Mouse (Mus musculus) cerebellum, adult 11 months (tissue): ENCODE data around the gene Wasf3.
"Not testable (repeated sequence)": the region's sequence is repeated elsewhere in the genome, so short reads cannot be mapped to it uniquely, and the experiment has no call there.

Source experiments
- DNase-seq: peaks from one replicate; pipeline ENCODE4 v3.0.0; 2022

Gene Wasf3

DNA sequence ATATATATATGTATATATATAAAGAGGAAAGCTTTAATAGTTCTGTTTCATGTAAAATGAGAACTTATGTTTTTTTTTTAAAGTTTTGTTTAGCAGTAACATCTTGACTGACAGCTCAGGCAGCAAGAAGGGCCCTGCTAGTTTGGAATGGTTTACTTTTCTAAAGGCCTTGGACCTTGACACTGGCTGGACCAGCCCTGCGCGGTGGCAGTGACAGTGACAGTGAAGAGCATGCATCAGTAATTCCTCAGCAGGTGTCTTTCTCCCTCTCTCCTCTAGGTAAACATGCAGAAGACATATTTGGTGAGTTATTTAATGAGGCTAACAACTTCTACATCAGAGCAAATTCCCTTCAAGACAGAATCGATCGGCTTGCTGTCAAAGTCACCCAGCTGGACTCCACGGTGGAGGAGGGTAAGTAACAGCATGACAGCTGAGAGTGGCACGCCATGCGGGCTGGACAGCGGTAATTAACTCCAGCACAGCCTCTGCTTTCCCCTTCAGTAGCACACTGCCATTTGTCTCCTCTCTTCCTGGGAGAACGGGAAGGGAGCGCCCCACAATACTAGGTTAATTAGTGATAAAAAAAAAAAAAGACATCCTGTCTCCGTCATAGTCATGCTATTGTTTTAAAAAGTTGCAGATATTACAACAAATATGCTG is 66.9 kb downstream of the Wasf3 start:
- DNase-seq, result no peak

DNA sequence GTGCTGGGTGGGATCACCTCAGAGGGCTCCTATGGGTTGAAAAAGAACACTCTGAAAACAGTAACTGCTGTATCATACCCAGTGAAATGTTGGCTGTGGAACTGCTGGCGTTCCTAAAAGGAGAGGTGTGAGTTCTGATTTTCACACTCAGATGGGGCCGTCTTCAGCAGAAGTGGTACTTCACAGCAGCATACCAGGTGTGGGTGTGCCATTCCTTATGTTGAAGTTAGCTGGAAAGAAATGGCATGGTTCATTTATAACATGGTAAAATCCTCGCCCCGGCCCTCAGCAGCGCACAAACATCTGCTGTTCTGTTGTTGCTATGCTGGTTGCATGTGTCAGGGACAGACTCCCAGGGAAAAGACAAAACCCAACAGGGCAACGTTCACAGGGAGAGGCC is 68.8 kb downstream of the Wasf3 start:
- DNase-seq, result no peak

DNA sequence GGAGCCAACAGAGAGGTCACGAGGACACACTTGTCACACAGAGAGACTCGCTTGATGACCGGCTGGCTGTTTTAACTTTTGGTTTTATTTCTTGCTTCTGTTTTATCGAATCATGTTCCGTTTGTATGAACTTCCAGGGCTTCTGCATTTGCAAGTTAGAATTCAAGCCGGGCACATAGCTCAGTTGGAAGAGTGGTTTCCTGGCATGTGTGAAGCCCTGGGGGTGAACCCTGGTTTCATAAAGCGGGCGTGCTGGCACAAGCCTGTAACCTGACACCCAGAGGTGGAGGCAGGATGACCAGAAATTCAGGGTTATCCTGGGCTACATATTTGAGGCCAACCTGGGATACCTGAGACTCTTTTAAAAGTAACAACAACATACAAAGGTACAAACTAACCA is 76.8 kb downstream of the Wasf3 start:
- DNase-seq, result no peak

DNA sequence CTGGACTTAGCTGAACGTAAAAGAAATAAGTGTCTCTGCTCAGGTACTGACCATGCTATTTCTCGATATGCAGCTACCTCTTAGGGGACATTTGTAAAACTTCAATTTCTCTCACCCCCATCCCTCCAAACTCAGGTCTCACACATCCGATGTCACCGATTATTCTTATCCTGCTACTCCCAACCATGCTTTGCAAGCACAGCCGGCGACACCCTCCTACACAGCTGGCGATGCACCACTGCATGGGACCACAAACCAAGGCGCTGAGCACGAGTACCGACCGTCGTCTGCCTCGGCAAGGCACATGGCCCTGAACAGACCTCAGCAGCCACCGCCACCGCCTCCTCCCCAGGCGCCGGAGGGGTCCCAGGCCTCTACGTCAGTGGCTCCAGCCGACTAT is 81.9 kb downstream of the Wasf3 start:
- no peak for DNase-seq

DNA sequence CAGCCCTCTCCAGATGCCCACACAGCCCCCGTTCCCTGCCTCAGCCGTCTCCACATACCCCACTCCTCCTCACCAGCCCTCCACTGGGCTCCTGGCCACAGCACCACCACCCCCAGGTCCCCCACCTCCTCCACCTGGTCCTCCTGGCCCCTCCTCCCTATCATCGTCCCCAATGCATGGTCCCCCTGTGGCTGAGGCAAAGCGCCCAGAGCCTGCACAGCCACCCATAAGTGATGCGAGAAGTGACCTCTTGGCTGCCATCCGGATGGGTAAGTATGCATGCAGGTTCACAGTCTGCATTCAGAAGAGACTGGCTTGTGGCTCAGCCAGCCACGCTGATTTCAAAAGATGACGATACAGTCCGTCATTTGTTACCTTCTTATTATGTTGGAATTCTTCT is 83.5 kb downstream of the Wasf3 start:
- DNase-seq, result no peak

DNA sequence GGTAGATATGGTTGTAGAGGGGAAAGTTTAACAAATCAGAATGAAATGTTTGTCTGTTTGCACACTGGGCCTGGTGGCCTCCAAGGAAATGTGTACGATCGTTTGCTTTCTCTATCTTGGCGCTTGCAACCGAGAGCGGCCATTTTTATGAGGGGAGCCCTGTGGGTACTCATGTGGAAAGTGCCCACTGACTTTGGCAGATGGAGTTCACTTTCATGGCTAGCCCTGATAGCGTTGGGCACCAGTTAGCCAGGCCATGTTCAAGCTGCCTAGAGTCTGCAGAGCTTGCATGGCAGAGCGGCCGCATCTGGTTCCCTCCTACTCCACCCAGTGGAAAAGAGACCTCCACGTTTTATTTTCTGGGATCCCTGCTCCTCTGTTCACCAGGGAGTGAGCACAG is 86.0 kb downstream of the Wasf3 start:
- DNase-seq, result no peak

DNA sequence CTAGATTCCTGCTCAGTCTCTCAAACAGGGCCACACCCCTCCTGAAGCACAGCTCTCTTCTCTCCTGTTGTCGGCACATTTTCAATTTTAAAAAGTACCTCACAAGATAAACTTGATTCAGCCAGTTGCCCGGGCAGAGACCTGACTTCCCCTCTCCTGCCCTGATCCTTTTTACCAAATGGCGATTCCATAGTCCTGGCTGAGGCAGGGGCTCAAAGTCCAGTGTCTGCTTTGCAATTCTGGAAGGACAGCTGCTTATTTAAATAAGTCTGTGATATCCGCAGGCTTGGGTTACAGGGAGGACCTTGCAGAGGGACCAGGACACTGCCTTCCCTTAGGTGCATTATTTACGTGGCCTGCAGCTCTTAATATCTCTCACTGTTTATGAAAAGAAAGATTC is 86.5 kb downstream of the Wasf3 start:
- DNase-seq, result no peak

DNA sequence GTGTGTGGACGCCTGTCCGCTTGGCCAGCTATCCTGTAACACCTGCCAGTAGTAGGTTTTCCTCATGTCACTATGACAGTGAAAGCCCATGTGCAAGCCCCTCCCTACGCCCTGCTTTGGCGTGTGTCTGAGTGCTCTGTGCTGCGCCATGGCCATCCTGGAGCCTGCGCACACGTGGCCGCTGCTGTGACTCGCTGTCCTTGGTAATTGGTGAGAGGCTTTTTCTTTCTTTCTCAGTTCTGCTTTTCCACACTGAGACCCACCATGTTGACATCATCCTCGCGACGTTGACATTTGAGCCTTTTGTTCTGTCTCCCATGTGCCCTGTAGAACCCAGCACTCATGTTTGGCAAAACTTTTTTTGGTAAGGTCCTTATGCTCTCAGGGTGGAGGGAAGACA is 87.0 kb downstream of the Wasf3 start:
- DNase-seq, result no peak

DNA sequence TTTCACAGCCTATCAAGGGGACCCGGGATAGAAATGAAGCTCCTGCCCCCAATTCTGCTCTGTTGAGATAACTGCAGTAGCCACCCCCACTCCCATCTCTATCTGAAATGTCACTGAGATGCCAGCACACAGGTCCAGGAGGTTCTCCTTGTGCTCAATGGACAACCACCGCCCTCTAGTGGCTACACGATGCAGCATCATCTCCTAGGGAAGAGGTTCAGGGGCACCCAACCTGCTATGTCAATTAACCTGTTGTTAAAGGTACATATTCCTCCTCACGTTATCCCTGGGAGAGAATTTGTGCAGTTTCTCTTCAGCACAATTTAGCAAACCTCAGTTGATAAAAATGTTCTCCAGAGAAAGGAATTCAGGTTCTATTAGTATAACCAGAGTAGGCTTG is 94.8 kb downstream of the Wasf3 start:
- peak; percentile 52 for DNase-seq

DNA sequence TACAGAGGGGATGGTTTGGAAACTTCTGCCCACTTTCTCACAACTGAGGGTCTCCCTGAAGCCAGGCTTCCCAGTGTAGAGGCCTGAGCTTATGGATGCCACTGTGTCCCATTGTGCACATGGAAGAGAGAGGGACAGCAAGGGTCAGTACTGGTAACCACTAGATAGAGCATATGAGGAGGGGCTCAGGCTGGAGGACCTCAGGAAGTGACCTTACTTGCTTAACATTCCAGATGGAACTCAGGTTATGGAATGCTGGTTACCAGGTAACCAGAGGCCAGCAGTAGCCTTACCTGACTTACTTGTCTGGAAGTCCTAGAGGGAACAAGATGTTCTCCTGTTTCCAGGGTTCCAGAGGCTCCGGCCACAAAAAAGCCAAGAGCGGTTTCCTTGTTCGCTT is 96.9 kb downstream of the Wasf3 start, which contains the start of gene Gm6408:
Gm6408 (plus strand) TSS at position 301 of the 400 bp plus-strand sequence.
- not testable (repeated sequence) for DNase-seq

DNA sequence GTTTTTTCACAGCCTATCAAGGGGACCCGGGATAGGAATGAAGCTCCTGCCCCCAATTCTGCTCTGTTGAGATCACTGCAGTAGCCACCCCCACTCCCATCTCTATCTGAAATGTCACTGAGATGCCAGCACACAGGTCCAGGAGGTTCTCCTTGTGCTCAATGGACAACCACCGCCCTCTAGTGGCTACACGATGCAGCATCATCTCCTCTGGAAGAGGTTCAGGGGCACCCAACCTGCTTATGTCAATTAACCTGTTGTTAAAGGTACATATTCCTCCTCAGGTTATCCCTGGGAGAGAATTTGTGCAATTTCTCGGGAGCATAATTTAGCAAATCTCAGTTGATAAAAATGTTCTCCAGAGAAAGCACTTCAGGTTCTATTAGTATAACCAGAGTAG is 104.2 kb downstream of the Wasf3 start:
- peak; percentile 29 for DNase-seq

DNA sequence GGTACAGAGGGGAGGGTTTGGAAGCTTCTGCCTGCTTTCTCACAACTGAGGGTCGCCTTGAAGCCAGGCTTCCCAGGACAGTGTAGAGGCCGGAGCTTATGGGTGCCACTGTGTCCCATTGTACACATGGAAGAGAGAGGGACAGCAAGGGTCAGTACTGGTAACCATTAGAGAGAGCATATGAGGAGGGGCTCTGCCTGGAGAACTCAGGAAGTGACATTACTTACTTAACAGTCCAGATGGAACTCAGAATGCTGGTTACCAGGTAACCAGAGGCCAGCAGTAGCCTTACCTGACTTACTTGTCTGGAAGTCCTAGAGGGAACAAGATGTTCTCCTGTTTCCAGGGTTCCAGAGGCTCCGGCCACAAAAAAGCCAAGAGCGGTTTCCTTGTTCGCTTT is 106.3 kb downstream of the Wasf3 start, which contains the start of gene Gm6370:
Gm6370 (plus strand) TSS at position 301 of the 400 bp plus-strand sequence.
- DNase-seq, result not testable (repeated sequence)

DNA sequence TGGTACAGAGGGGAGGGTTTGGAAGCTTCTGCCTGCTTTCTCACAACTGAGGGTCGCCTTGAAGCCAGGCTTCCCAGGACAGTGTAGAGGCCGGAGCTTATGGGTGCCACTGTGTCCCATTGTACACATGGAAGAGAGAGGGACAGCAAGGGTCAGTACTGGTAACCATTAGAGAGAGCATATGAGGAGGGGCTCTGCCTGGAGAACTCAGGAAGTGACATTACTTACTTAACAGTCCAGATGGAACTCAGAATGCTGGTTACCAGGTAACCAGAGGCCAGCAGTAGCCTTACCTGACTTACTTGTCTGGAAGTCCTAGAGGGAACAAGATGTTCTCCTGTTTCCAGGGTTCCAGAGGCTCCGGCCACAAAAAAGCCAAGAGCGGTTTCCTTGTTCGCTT is 117.3 kb downstream of the Wasf3 start, which contains the start of gene 4930449I24Rik:
4930449I24Rik (plus strand) TSS at position 301 of the 400 bp plus-strand sequence.
- not testable (repeated sequence) for DNase-seq

DNA sequence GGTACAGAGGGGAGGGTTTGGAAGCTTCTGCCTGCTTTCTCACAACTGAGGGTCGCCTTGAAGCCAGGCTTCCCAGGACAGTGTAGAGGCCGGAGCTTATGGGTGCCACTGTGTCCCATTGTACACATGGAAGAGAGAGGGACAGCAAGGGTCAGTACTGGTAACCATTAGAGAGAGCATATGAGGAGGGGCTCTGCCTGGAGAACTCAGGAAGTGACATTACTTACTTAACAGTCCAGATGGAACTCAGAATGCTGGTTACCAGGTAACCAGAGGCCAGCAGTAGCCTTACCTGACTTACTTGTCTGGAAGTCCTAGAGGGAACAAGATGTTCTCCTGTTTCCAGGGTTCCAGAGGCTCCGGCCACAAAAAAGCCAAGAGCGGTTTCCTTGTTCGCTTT is 129.0 kb downstream of the Wasf3 start, which contains the start of gene Gm3402:
Gm3402 (plus strand) TSS at position 301 of the 400 bp plus-strand sequence.
- not testable (repeated sequence) for DNase-seq
